Mouse (Mus musculus) layer of hippocampus, adult 9-11 months (tissue): ENCODE results near the gene Flnb.
A peak's percentile ranks its signal among the peaks of the same experiment; 100 is the strongest.

Experiments used
- DNase-seq: peaks from one replicate; pipeline ENCODE4 v3.0.0; 2022

The Flnb gene

DNA sequence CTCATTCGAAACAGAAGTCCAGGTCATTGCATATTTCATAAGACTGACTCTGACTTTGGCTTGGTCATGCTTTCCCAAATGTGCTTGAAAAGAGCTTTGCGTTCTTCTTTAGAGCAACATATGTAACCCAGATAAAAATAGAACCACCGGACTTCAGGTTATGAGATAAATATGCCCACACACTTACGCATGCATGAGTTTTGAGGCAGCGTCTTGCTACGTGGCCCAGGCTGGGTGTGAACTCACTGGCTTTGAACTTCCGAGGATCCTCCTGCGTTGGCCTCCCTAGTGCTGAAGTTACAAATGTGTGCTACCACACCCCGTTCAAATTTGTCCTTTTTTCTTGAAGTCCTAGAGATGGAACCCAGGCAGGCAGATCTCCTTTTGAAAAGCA, 46.7 kb downstream of the Flnb start:
- DNase-seq: no peak

DNA sequence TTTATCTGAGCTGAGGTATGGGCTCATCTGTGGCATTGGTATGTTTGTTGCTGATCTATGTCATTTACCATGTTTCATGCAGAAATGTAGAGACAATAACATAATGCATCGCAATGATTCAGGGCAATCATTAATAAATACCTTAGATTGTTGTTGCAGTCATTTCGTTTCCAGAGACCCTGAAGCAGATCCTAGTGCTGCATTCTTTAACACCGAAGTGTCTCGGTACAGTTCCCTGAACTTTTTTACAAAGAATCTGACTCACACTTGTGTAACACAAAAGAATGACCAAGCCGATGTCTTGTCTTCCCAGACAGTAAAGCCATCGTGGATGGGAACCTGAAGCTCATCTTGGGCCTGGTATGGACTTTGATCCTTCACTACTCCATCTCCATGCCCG, 49.5 kb downstream of the Flnb start:
- DNase-seq: no peak

DNA sequence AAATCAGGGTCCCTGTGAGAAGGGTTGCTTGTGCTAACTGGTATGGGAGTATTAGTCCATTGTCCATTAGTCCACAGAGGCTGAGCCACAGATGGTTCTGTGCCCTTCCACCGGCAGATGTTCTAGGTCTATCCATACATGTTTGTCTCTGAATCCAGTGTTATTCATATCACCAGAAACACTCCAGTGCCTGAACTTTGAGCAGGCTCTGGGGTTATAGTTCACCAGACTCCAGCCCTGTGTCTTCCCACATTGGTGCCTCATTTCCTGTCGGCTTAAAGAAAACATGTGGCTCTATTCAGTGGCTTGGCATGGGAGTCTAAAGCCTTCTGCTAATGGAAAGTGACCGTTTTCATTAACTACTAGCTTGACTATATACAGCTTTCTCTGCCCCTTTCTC, 50.1 kb downstream of the Flnb start:
- no peak for DNase-seq

DNA sequence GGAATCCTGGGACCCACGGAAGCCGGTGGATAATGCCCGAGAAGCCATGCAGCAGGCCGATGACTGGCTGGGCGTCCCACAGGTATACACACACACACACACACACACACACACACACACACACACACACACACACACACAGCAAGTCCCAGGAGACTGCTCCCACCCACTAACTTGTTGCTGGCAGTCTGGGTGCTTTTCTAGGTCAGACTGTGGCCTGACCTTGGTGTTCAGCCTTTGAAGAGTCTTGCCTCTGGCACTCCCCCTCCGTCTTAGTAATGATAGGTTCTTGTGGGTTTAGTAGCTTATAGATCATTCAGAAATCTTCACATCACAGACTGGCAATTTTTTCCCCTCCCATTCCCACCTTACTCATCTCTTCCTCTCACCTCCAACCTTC, 52.0 kb downstream of the Flnb start:
- DNase-seq: no peak

DNA sequence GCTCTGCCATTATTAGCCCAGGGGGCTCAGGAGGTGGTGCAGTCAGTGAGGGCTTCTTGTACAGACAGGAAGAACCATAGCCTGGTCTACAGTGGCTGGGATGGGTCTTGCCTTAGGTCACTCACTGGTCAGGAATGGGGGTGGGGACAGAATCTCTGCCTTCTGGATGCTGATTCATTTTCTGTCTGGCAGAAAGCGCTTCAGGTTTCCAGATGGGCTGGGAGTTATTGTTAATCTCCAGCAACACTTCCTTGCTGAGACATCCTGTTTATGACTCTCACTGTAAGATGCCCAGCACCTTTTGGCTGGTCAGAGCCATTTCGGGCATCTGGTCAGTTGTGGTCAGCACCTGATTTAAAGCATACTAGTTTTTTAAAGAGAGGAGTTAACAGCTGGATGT, 55.8 kb downstream of the Flnb start:
- DNase-seq: no peak

DNA sequence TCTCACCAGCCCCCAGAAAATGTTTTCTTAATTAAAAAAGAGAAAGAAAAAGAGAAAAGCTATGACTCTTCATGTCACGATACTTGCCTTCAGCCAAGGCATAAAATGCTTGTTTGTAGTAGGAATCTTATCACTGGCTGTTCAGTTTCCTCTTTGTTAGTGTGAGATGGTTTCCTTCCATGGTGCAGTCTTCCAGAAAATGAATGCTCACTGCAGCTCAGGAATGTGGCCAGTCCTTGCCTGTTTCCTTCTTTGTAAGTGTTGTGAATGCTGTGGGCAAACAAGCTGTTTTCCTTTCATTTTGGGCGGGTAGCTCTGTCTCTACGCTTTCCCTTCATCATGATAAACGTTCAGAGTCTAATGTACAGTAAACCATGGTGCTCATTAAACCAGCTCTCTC, 56.7 kb downstream of the Flnb start:
- DNase-seq: no peak

DNA sequence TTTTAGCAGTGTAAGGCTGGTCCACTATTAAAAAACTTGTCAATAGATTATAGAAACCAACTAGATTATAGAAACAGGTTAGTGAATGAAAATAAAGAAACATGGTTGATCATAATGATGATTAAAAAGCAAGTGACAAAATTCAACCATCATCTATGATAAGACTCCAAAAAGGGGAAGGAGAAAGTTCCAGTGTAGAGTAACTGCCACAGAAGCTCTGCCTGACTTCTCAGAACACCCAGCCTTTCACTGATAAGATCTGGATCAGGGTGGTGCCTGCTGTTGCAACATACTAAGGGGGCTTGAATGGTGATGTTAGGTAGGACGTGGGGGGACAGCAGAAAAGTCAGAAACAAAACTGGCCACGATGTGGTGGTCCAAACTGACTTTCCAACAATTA, 60.2 kb downstream of the Flnb start:
- no peak for DNase-seq

DNA sequence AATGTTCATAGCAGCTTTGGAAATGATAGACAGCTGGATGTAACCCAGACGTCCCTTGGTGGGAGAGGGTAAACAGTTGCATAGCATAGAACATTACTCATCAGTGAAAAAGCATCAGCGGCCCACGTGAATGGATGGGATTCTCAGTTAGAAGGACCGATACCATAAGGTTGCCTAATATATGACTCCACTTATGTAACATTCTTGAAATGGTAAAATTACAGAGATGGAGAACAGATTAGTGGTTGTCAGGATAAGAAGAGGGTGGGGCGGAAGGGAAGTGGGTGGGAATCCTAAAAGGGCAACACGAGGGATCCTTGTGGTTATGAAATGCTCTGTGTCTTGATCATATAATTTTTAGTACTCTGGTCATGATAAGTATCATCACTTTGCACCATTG, 62.6 kb downstream of the Flnb start:
- DNase-seq: no peak

DNA sequence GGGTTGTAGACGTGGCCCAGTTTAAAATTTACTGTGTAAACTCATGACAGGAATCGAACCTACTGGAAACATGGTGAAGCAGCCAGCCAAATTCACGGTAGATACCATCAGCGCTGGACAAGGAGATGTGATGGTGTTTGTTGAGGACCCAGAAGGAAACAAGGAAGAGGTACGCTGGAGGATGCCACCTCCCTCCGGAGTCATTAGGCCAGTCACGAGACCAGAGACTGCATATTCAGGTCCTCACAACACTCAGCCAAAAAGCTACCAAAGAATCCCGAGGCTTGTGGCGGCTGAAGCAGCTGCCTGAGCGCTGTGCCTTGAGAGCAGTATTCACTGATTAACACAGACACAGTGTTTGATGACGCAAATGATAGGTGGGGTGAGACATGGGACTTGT, 63.8 kb downstream of the Flnb start:
- DNase-seq: no peak

DNA sequence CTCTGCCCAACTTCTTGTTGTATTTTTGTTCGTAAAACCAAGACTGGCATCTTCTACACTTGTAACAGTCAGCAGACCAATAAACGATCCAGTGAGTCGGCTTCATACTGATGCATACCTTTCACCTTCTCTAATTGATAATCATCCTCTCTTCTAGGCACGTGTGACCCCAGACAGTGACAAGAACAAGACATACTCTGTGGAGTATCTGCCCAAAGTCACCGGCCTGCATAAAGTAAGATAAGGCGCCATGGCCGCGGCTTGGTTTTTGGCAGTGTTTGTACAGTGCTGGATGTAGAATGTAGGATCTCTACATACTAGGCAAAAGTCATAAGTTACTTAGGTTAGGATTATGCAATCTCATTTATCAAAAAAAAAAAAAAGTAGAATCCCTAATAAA, 64.3 kb downstream of the Flnb start:
- DNase-seq: no peak

DNA sequence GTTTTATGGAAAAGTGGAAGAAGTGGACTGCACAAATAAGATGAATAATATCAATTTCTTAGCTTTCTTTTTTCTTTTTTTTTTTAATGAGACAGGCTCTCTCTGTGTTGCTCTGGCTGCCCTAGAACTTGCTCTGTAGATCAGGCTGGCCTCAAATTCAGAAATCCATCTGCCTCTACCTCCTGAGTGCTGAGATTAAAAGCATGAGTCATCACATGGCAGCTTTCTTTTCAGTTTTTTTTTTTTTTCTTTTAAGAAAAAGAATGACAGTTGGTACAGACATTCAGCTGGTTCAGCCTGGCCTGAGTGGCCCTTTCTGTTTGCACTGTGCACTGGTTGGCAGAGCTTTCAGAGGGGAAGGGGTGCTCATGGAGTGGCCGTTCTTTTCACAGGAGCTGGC, 66.4 kb downstream of the Flnb start:
- no peak for DNase-seq

DNA sequence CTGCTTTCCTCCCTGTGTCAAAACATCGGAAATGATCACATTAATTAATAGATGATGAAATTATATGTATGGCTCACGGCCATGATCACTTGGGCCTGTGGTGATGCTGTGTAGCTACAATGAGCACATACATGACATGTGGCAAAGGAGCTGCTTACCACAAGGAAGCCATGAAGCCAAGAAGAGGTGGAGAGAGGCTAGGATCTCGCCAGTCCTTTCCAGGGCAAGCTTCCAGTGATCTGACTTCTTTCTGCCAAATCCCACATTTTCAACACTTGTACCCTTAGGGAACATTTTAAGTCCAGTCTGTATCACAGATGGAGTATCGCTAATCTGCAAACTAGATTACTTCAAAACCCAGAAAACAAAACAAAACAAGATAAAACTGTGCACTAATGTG, 67.1 kb downstream of the Flnb start:
- DNase-seq: no peak

DNA sequence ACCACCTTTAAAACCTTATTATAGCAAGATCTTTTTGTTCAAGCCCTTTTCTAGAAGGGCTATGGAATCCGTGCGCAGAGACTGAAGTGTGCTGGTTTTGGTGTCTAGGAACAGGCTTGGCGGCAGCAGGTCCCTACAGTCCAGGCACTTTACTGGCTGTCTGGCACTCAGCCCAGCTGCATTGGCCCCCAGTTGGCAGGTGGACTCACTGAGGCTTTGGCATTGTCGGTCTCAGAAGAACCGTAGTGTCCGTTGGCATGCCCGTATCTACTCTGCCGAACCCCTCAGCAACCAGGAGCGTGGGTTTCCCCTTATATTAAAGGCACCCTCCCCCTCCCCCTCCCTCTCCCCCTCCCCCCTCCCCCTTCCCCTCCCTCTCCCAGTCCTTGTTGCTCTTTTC, 67.8 kb downstream of the Flnb start:
- no peak for DNase-seq

DNA sequence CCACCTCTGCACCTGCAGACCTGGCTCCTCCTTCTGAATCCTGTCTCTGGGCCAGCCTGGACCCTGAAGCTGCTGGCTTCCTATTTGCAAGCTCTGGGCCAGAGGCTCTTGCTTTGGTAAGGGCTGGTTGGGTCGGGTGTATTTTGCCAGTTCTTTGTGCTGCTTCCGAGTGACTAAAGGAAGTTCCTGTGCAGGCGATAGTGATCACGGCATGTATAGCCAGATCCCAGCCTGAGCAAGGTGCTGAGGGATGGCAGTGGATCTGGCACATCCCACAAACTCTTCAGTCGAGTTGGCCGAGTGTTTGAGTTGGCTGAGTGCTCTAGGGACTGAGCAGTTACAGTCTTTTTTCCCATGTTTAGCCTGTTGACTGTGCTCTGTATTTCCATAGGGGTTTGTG, 68.3 kb downstream of the Flnb start:
- no peak for DNase-seq

DNA sequence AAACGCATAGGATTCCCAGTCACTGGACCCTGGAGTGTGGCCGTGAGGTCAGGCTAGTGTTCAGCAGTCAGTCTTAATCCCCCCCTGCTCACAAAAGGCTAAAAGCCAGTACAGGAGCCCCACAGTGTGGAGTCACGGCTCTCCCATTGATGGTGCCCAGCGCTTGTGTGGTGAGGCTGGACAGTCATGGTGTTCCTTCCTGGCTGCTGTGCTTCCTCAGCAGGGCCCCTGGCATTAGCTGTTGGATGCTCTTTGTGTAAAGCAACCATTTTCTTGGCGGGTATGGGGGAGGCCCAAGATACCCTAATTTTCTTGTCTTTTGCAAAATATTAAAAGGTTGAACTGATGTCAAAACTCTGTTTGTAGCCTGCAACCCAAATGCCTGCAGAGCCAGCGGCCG, 69.4 kb downstream of the Flnb start:
- no peak for DNase-seq

DNA sequence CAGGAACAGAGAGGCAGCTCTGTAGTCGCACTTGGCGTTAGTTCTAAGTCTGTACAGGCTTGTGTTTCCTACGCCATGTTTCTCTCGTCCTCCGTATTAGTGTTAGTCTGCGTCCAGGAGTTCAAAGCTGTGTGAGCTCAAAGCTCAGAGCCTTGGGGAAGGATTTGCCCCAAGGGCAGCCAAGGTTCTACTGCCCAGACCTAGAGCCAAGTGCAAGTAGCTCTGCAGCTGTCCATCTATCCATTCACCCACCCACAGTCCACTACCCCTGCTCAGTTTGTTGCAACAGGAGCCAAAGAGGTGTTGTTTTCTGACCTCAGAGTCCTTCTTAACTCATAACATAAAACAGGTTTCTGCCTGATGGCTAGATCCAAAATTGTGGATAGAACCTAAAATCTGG, 70.5 kb downstream of the Flnb start:
- DNase-seq: no peak

DNA sequence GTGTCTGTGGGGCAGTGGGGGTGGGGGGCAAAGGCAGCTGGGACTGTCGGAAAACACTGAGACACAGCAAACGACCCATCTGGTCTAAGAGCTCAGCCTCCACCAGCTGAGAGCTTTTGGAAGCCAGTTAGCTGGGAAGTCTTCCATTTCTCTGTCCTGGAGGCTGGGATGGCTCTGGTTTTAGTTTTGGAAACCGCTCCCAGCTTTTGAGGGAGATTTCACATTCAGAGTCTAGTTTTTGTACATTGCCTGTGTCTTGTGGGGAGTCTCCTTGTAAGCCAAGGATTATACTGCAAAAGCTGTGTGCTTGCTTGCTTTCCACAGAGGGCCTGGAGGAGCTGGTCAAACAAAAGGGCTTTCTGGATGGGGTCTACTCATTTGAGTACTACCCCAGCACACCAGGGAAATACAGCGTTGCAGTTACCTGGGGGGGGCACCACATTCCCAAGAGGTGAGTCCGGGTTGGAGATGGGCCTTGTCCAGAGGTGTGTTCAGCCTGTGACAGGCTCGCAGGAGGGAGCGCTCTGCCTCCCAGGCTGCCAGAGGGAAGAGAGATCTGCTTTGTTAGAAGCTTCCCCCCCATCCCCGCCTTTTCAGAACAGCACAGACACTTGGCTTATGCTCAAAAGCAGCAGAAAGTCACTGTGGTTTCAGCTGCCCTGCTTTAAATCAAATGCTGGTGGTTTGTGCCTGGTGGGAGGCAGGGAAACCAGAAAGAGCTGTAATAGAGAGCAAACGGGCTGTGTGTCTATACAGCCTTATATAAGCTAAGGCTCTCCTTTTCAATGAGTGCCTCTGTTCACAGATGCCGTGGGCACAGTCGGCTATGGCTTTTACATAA, 71.3 kb downstream of the Flnb start:
- DNase-seq: peak; percentile 91

DNA sequence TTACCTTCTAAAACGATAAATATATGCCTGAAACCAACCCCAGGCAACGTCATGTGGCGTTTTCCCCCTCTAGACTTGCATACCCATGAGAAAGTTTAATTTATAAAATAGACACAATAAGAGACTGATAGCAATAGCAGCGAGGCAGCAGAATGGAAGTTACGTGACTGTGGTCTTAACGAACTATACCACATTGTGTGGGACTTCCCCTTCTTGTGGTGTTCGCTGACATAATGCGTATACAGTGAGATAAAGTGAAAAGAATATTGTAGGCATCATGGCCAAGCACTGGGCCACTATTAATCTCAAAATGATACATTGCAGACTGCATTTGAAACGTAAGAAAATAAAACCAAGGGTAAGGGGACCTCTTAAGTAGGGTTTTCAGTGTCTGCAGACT, 72.1 kb downstream of the Flnb start:
- no peak for DNase-seq

DNA sequence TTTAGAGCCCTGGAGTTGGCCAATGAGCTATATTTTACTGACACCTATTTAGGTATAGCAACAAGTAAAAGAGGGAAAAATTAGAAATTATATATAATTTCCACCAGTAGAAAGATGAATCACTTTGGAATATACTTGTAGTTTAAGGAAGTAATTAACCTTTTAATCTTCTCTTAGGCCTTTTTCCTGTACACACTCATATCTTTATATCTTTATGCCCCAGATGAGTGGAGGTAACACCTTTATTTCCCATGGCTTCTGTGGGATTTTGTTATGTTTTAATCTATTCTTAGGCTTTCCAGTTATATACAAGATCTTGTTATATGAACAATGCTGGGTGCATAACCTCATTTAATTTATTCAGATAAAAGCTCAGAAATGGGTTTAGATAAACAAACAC, 73.6 kb downstream of the Flnb start:
- no peak for DNase-seq

DNA sequence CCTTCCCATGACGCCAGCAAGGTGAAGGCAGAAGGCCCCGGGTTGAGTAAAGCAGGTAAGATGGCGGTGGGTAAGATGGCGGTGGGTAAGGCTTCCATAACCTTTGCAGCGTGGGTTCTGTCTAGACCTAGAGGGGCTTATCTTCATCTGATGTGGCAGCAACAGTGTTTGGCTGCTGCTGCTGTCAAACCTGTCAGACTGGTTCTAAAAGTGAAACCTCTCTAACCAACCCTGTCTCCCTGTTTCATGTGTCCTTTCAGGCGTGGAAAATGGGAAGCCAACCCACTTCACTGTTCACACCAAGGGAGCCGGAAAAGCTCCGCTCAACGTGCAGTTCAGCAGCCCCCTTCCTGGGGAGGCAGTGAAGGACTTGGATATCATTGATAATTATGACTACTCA, 78.4 kb downstream of the Flnb start:
- no peak for DNase-seq

DNA sequence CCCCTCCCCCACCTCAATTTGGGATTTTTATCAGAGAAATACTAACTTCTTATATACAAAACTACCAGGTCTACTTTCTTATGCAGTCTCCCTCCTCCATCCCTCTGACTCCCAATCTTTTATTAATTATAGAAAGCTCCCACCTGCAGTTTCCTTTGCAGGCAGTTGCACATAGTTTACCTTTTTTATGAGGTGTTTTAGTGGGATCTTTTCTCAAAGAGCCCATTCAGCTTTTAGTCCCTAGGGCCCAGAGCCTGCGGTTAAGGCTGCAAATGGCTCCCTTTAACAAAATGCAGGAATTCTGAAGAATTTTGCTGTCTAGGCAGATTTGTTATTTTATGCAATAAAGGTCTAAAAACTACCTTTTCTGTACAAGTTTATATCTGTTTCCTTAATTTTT, 78.9 kb downstream of the Flnb start:
- DNase-seq: no peak

DNA sequence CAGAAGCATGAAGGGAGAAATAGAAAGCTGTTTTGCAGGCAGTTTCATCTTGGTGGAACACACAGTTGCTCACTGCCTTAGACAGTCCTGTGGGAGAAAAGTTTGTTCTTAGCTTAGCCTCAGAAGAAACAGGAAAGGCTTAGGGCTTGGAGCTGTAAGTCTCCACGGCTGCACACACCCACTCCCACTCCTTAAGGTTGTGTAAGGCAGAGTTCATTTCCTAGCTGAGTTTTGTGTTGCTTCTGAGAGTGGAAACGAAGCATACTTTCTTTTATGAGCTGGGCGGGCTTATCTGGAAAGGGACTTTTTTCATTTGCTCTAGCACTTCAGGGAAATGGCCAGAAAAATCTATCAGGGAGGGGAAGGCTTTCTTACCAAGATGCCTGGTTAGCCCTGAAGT, 82.2 kb downstream of the Flnb start:
- DNase-seq: no peak

DNA sequence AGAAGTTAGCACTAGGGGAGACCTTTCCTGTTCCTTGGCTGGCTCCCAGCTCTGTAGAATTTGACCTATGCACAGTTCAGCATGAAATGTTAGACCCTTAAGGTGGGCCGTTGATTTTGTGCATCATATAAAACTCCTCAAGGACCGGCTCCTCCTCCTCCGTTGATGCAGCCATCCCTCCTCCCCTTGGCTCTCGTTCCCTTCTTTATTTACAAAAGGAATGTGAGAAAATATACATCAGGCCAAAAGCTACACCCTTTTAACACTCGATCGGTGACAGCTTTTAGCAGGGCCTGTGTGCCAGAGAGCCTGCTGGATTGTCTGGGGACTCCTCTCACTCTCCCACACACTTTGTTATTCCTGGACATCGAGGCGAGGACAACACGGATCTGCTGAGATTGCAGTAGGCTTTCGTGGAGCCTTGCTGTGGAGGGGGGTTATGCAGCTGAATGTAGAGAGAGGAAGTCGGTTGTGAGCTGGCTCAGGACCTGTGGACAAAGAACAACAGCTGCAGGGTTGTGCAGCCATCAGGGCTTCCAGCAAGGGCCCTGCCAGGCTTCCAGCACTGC, 82.8 kb downstream of the Flnb start:
- peak; percentile 59 for DNase-seq

DNA sequence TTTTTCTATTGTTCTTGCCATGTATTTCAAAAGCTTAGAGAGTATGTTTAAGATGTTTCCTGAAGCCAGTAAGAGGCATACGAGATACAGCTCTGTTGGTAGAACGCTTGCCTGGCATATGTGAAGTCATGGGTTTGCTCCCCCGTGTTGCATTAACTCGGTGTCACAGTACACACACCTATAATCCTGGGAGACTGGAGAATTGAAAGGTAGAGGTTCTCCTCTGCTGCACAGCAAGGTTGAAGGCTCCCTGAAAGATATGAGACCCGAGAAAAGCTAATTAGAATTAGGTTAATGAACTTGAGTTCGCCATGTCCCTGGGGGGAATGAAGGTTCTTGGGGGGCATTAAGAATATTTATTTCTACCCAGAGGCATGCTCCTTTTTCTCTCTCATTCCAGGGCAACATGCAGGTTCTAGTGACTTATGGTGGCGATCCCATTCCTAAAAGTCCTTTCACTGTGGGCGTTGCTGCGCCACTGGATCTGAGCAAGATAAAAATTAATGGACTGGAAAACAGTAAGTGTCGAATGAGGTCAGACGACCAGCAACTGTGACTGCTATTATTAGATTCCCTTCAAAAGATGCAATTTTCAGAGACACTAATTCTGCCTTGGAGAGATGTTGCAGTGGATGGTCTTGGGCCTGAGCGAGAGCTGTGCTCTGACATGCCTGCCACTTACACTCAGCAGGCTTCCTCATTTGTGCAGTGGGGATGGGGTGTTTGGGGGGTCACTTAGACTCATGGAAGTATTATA, 83.9 kb downstream of the Flnb start:
- no peak for DNase-seq
